Mouse (Mus musculus) hindbrain, embryonic 16.5 days (tissue): ENCODE measurements at regions not wholly inside any gene's neighbourhood (a gene's known extent, or its start where the extent isn't known, plus 50 kb on each side); places are given as distances from the start of the nearest gene placed in this dataset.

Experiments
- ATAC-seq: fragments of 200-750 bp; cut with Nextera tagmentation; 2 replicates; pipeline ENCODE4 v1.8.0; 2017; ENCODE audit warnings: moderate TSS enrichment, moderate library complexity
- H3K27ac ChIP-seq: fragments of 300-500 bp; sonication (generic); 2 replicates; pipeline ENCODE4 v1.5.1; 2014; ENCODE audit warnings: low read depth, mild to moderate bottlenecking, control low read depth, low read length, moderate library complexity
- H3K27me3 ChIP-seq: fragments of 300-500 bp; sonication (generic); replicated peaks from 2 replicates; pipeline ENCODE4 v1.6.1; 2014; ENCODE audit warnings: low read length; ENCODE audit not compliant: control insufficient read depth, insufficient read depth
- H3K36me3 ChIP-seq: fragments of 300-500 bp; sonication (generic); 2 replicates; pipeline ENCODE4 v1.6.1; 2014; ENCODE audit warnings: mild to moderate bottlenecking, low read length, moderate library complexity, mixed read lengths; ENCODE audit not compliant: control insufficient read depth, insufficient read depth
- H3K4me1 ChIP-seq: fragments of 300-500 bp; sonication (generic); 2 replicates; pipeline ENCODE4 v1.6.1; 2014; ENCODE audit warnings: low read depth, low read length; ENCODE audit not compliant: control insufficient read depth, insufficient read depth
- H3K4me2 ChIP-seq: fragments of 300-500 bp; sonication (generic); 2 replicates; pipeline ENCODE4 v1.6.1; 2014; ENCODE audit warnings: mild to moderate bottlenecking, low read length, control low read depth, moderate library complexity
- H3K4me3 ChIP-seq: fragments of 300-500 bp; sonication (generic); 2 replicates; pipeline ENCODE4 v1.5.1; 2014; ENCODE audit warnings: mild to moderate bottlenecking, low read length, control low read depth, moderate library complexity
- H3K9ac ChIP-seq: fragments of 300-500 bp; sonication (generic); 2 replicates; pipeline ENCODE4 v1.6.1; 2014; ENCODE audit warnings: low read depth, mild to moderate bottlenecking, control low read depth, low read length, moderate library complexity
- H3K9me3 ChIP-seq: fragments of 300-500 bp; sonication (generic); 2 replicates; pipeline ENCODE4 v1.6.1; 2014; ENCODE audit warnings: mild to moderate bottlenecking, low read length, moderate library complexity; ENCODE audit not compliant: control insufficient read depth
- WGBS: fragments of 180-500 bp; shearing (Covaris S2); extraction: QIAGEN DNeasy Blood & Tissue Kit; methylation state at CpG from one replicate; pipeline ENCODE4 v1.1.7; 2014; 5-methylcytosine and 5-hydroxymethylcytosine counted together

DNA sequence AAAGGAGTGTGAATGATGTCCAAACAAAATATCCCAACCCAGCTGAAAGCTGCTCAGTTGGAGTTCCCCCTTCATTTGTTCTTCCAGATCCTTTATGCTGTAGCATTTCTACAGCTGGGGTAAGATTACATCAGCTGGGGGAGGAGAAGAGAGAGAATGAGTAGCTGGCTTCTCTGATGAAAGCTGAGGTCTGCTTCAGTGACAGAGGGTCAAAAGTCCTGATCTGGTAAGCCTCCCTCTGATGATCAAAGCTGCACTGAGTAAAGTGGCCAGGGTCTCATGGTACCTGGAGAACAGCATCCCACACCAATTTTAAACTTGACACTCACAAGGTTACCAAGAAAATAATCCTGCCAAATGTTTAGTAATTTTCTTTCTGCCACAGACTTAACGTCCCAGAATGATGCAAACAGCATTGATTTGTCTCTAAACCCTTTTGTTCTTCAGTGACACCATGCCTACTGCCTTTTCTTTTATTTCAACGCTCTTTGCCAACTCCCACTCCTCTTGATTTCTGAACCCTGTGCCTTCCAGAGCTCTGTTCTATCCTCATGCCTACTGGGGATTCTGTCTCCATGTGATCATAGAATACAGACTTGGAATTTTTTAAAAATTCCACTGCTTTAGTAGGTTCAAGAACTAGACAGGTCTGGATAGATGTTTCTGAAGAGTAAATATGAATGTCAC, 119.3 kb upstream of the Fshr start:
- Histone ChIP-seq H3K4me1 (no peaks in the 10 kb centered on the region), H3K9ac (no peak overlapping the region), H3K27me3 (no peaks in the 10 kb centered on the region), H3K9me3 (no peaks in the 10 kb centered on the region), H3K4me2 (no peak overlapping the region), H3K4me3 (no peak overlapping the region), H3K36me3 (no peaks in the 10 kb centered on the region), H3K27ac (no peak overlapping the region)
- ATAC-seq, result no peak
- 38% methylated on average over 2 of the region's 2 CpGs for WGBS

DNA sequence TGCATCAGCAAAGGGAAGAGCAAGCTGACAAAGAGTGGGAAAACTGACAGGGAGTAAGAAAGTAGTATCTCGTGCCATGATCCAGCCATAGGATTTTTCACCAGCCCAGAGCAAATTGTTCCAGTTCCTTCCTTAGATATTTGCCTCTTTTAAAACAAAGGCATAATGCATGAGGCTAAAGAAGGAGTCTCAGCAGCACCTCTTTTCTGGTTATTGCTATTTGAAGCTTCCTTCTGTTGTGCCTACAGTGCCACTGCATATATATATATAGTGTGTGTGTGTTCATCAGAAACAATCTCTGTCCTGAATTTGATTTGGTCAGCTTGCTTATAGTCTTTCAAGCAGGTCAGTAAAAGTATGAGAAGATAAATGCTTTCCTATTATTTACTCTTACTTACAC, 117.9 kb upstream of the Fshr start:
- 92% methylated on average over 1 of the region's 1 CpGs for WGBS
- ATAC-seq, result no peak
- no peaks in the 10 kb centered on the region for H3K27me3 ChIP-seq
- no peak overlapping the region for H3K4me2 ChIP-seq
- no peaks in the 10 kb centered on the region for H3K36me3 ChIP-seq
- no peak overlapping the region for H3K4me3 ChIP-seq
- no peak overlapping the region for H3K27ac ChIP-seq
- H3K4me1 ChIP-seq, result no peaks in the 10 kb centered on the region
- no peaks in the 10 kb centered on the region for H3K9me3 ChIP-seq
- no peak overlapping the region for H3K9ac ChIP-seq

DNA sequence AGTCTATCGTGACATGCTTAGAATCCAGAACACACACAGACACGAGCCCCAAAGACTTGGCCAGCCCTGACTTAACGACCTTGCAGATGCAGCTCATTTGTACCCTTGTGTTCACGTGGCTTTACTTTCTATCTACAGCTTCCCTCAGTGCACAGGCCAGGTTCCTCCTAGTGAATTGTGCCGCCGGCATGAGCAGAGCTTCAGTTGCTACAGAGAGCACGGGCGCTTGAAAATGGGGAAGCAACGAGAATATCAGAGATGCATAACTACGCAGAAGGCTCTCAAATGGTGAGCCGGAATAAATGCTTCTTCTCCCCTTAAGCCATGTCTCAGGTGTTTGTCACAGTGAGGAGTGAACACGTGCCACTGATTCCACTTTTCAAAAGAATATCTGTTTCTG, 110.7 kb upstream of the Fshr start:
- no peak for ATAC-seq
- Histone ChIP-seq H3K4me1 (no peaks in the 10 kb centered on the region), H3K36me3 (no peaks in the 10 kb centered on the region), H3K27ac (no peak overlapping the region), H3K27me3 (no peaks in the 10 kb centered on the region), H3K4me2 (no peak overlapping the region), H3K9me3 (no peaks in the 10 kb centered on the region), H3K9ac (no peak overlapping the region), H3K4me3 (no peak overlapping the region)
- 88% methylated on average over 12 of the region's 12 CpGs for WGBS

DNA sequence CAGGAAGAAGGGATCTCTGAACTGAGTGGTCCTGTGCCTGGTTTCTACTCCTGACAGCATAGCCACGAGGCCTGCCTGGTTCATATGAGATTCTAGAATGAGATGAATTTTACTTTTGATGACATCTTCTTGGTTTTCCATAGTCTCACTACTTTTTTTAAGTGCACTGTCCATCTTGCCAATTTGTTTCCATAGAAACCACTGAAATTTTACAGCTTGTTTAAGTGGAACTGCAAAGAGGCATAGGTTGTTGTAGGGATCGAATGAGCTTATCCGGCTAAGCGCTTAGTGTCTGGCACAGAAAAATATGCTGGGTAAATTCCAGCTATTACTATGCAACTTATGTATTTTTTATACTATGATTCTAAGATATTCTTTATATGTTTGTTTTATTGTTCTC, 100.8 kb upstream of the Fshr start:
- no peak for ATAC-seq
- WGBS, result 80% methylated on average over 4 of the region's 4 CpGs

DNA sequence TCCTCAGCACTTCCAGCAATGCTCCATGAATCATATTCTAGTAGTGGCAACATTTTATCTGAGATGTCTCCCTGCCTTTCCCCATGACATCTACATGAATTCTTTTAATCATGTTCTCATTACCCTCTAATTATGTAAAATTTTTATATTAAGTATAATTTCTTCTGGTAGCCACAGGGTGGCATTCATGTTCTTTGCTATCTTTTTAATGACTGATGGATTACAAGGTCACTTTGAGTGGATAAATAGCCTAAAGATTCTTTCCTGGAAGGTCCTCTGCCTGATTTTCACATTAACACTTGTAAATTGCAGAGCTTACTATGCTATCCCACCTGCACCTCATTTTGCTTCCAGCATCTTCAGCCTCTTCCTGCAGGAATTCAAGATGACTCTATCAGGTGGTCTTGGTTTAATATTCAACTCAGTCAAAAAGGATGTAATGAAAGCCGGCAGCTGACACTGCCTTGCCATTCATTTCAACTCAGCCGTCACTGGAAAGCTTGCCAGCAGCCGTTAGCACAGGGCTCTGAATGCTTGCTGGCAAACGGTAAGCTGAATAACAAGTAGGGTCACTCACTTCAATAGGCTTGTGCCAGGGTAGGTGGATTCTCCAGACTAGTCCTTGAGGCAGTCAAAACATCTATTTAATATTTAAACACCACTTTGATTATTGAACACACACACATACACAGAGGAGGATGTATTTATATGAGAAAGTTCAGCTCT, 97.0 kb upstream of the Fshr start:
- Histone ChIP-seq H3K36me3 (no peaks in the 10 kb centered on the region), H3K4me3 (no peak overlapping the region), H3K27ac (no peak overlapping the region), H3K9ac (no peak overlapping the region), H3K9me3 (no peaks in the 10 kb centered on the region), H3K27me3 (no peaks in the 10 kb centered on the region), H3K4me2 (no peak overlapping the region), H3K4me1 (no peaks in the 10 kb centered on the region; the same call in 1 of the 2 replicates)
- 7% methylated on average over 4 of the region's 4 CpGs for WGBS
- ATAC-seq, result peak; percentile 72

More for the DNA sequence above, 100.8 kb upstream of the Fshr start:
- Histone ChIP-seq H3K27ac (no peak overlapping the region), H3K9me3 (no peaks in the 10 kb centered on the region), H3K4me1 (no peaks in the 10 kb centered on the region; the same call in 1 of the 2 replicates), H3K27me3 (no peaks in the 10 kb centered on the region), H3K4me3 (no peak overlapping the region), H3K4me2 (no peak overlapping the region), H3K9ac (no peak overlapping the region), H3K36me3 (no peaks in the 10 kb centered on the region)

DNA sequence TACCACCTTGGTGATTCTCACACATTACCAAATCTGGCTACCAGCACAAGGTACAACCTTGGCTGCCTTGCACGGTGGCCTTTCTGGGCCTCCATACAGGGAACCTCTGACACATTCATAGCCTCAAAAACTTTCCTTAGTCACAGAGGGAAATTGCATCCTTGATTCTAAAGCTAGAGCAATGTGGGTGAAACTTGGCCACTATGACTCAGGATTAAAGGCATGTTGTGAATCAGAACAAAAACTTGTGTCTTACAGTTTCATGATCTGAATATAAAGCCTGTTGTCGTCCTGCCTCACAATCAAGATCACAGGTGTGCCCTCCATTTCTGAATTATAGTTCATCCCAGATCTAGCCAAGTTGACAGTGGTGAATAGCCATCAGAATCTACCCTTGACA, 80.8 kb upstream of the Fshr start:
- H3K9ac ChIP-seq, result no peak overlapping the region
- WGBS, result 87% methylated on average over 2 of the region's 2 CpGs
- no peak overlapping the region for H3K27ac ChIP-seq
- no peaks in the 10 kb centered on the region for H3K36me3 ChIP-seq
- no peaks in the 10 kb centered on the region for H3K9me3 ChIP-seq
- no peak for ATAC-seq
- H3K4me3 ChIP-seq, result no peak overlapping the region
- no peaks in the 10 kb centered on the region for H3K4me1 ChIP-seq
- H3K4me2 ChIP-seq, result no peak overlapping the region
- no peaks in the 10 kb centered on the region for H3K27me3 ChIP-seq

DNA sequence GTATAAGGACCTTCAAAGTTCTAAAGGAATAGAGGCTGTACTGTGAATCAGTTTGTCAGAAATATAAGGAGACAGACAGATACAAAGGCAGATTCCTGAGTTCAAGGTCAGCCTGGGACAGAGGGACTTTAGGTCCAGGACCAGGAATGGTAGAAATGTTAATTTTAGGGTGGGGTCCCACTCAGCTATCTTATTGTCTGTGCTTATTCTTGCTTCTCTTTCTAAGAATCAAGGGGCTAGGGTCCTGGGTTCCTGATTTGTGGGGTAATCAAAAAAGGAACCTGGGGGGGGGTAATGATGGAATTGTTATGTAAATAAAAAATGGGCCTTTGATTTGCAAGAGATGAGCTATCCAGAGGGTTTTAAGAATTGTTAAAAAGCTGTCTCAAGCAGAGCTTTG, 71.7 kb upstream of the Fshr start:
- no peak for ATAC-seq

DNA sequence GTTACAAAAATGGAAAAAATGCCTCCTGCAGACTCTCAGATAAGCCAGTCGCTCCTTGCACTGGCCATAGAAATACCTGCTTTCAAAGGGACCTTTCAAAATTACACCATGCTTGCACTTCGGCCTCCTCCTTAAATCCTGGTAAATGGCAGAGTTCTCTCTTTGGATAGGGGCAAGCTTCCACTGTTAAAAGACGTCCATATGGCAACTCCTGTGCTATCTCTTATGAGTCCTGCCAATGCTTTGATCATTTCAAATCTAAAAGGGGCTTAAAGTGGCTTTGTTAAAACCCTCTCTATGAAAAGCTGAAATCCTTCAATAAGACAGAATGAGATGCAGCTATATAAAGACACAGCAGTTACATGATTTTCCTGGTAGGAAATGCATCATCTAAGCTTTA, 55.2 kb upstream of the Fshr start:
- 82% methylated on average over 3 of the region's 3 CpGs for WGBS

More for the DNA sequence above, 71.7 kb upstream of the Fshr start:
- Histone ChIP-seq H3K4me1 (no peaks in the 10 kb centered on the region), H3K9me3 (no peaks in the 10 kb centered on the region), H3K36me3 (no peaks in the 10 kb centered on the region), H3K4me3 (no peak overlapping the region), H3K27me3 (no peaks in the 10 kb centered on the region), H3K9ac (no peak overlapping the region), H3K27ac (no peak overlapping the region), H3K4me2 (no peak overlapping the region)

DNA sequence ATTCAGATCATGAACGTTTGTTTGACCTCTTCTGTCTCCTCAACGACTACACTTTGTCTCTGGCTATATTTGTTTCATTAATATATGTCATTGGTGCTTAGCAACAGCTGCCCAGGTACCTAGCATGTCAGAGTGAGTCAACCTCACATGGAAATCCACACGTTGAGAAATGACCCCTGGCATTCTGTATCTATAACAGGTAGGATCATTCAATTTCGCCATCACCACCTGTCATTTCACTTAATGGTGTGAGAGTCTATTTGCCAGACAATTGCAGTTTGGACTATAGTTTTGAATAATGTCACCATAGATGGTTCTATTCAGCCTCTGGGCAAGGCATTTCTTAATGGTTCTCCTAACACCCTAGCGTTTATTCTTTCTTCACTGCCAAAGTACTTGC, 50.3 kb upstream of the Fshr start:
- WGBS, result 76% methylated on average over 5 of the region's 5 CpGs
- H3K27ac ChIP-seq, result no peak overlapping the region

More for the DNA sequence above, 55.2 kb upstream of the Fshr start:
- no peak overlapping the region for H3K4me2 ChIP-seq
- no peak for ATAC-seq
- H3K27ac ChIP-seq, result no peak overlapping the region
- no peaks in the 10 kb centered on the region for H3K4me1 ChIP-seq
- no peaks in the 10 kb centered on the region for H3K36me3 ChIP-seq
- no peak overlapping the region for H3K4me3 ChIP-seq
- H3K9me3 ChIP-seq, result no peaks in the 10 kb centered on the region
- H3K9ac ChIP-seq, result no peak overlapping the region
- no peaks in the 10 kb centered on the region for H3K27me3 ChIP-seq

More for the DNA sequence above, 50.3 kb upstream of the Fshr start:
- H3K9me3 ChIP-seq, result no peaks in the 10 kb centered on the region
- H3K4me1 ChIP-seq, result no peaks in the 10 kb centered on the region
- no peak overlapping the region for H3K9ac ChIP-seq
- no peak overlapping the region for H3K4me2 ChIP-seq
- H3K36me3 ChIP-seq, result no peaks in the 10 kb centered on the region
- H3K4me3 ChIP-seq, result no peak overlapping the region
- ATAC-seq, result no peak
- H3K27me3 ChIP-seq, result no peaks in the 10 kb centered on the region
